Mouse (Mus musculus) ES-E14 (cell line): ENCODE measurements at regions not wholly inside any gene's neighbourhood (a gene's known extent, or its start where the extent isn't known, plus 50 kb on each side); places are given as distances from the start of the nearest gene placed in this dataset.
"Not testable (repeated sequence)": the region's sequence is repeated elsewhere in the genome, so short reads cannot be mapped to it uniquely, and the experiment has no call there.

ENCODE experiments used
- DNase-seq: peaks from one replicate; pipeline ENCODE4 v3.0.0-alpha.2; 2013; ENCODE audit warnings: low read depth, low spot score
- H3K27ac ChIP-seq: 2 replicates; pipeline ENCODE4 v1.5.1; 2012; ENCODE audit warnings: low read depth, mild to moderate bottlenecking, low read length, moderate library complexity, mixed read lengths; ENCODE audit not compliant: poor library complexity, insufficient read depth, severe bottlenecking
- H3K36me3 ChIP-seq: 2 replicates; pipeline ENCODE4 v1.6.1; 2012; ENCODE audit warnings: mild to moderate bottlenecking, low read length, moderate library complexity, mixed read lengths; ENCODE audit not compliant: control insufficient read depth, poor library complexity, insufficient read depth, severe bottlenecking
- H3K4me1 ChIP-seq, 2 experiments: fragments of 150-350 bp in 1 of 2; sonication (generic) in 1 of 2; 2 replicates each; pipeline ENCODE4 v1.6.1; 2012; ENCODE audit warnings: low read length in 2 of 2, mild to moderate bottlenecking in 1 of 2, mixed read lengths in 1 of 2; ENCODE audit not compliant: control insufficient read depth in 2 of 2, insufficient read depth in 2 of 2, poor library complexity in 1 of 2
- H3K4me3 ChIP-seq, 2 experiments: fragments of 150-350 bp in 1 of 2; sonication (generic) in 1 of 2; 2 replicates each; pipeline ENCODE4 v1.5.1; 2012; ENCODE audit warnings: low read length in 2 of 2, low read depth in 1 of 2, mild to moderate bottlenecking in 1 of 2, mixed read lengths in 1 of 2; ENCODE audit not compliant: insufficient read depth in 1 of 2, poor library complexity in 1 of 2, severe bottlenecking in 1 of 2
- H3K9ac ChIP-seq: 2 replicates; pipeline ENCODE4 v1.6.1; 2012; ENCODE audit warnings: low read depth, mild to moderate bottlenecking, low read length, mixed read lengths; ENCODE audit not compliant: poor library complexity, insufficient read depth, severe bottlenecking
- H3K9me3 ChIP-seq: fragments of 150-350 bp; sonication (generic); 2 replicates; pipeline ENCODE4 v1.6.1; 2012; ENCODE audit warnings: low read depth, mild to moderate bottlenecking, low read length; ENCODE audit not compliant: control insufficient read depth, insufficient read depth
- CHD2 ChIP-seq: IDR thresholded peaks from 2 replicates; pipeline ENCODE4 v1.6.1; 2014; ENCODE audit warnings: mild to moderate bottlenecking, low read depth, low read length, inconsistent platforms
- HCFC1 ChIP-seq: IDR thresholded peaks from 2 replicates; pipeline ENCODE4 v1.6.1; 2012; ENCODE audit warnings: low read length, inconsistent platforms, borderline replicate concordance; ENCODE audit not compliant: insufficient read depth
- MAFK ChIP-seq: IDR thresholded peaks from 2 replicates; pipeline ENCODE4 v1.6.1; 2014; ENCODE audit warnings: mild to moderate bottlenecking, low read depth, low read length, inconsistent platforms; ENCODE audit not compliant: insufficient read depth
- ZC3H11A ChIP-seq: IDR thresholded peaks from 2 replicates; pipeline ENCODE4 v1.6.1; 2012; ENCODE audit warnings: low read depth, mild to moderate bottlenecking, inconsistent platforms, low read length, borderline replicate concordance
- ZNF384 ChIP-seq: IDR thresholded peaks from 2 replicates; pipeline ENCODE4 v1.6.1; 2012; ENCODE audit warnings: low read depth, low read length, inconsistent platforms
- in situ Hi-C, 2 experiments: fragments of 600-800 bp; cut with MboI; formaldehyde crosslinking; loops; one replicate each; pipeline ENCODE4 v1.15.1; 2025; ENCODE audit warnings: low sequenced_read_pairs in 2 of 2, inconsistent platforms in 1 of 2; ENCODE audit not compliant: unreplicated experiment in 2 of 2

GRCm38 (mm10) chr16:55582906-55583305, 255.8 kb downstream of the Nfkbiz start:
- in situ Hi-C loops: no loop called here
- DNase-seq: no peak
- no peaks in the 10 kb centered on the region for H3K36me3 ChIP-seq
- H3K9me3 ChIP-seq: no peaks in the 10 kb centered on the region
- no peak overlapping the region for H3K4me3 ChIP-seq
- H3K27ac ChIP-seq: no peak overlapping the region
- TF ChIP-seq CHD2 (no peak), HCFC1 (no peak), MAFK (no peak), ZC3H11A (no peak), ZNF384 (no peak)
- H3K9ac ChIP-seq: no peak overlapping the region
- no peaks in the 10 kb centered on the region for H3K4me1 ChIP-seq

GRCm38 (mm10) chr16:55582029-55582428, 256.7 kb downstream of the Nfkbiz start:
- Histone ChIP-seq H3K4me1 (no peaks in the 10 kb centered on the region), H3K4me3 (no peak overlapping the region), H3K9me3 (no peaks in the 10 kb centered on the region), H3K27ac (no peak overlapping the region), H3K36me3 (no peaks in the 10 kb centered on the region), H3K9ac (no peak overlapping the region)
- no peak for TF ChIP-seq HCFC1
- no peak for TF ChIP-seq ZC3H11A
- in situ Hi-C loops: no loop called here
- no peak for DNase-seq

- no peaks in the 10 kb centered on the region for H3K9me3 ChIP-seq
- H3K4me3 ChIP-seq: no peak overlapping the region
- H3K9ac ChIP-seq: no peak overlapping the region
- in situ Hi-C loops: no loop called here
- no peak for DNase-seq
- H3K27ac ChIP-seq: no peak overlapping the region
- no peaks in the 10 kb centered on the region for H3K36me3 ChIP-seq
- H3K4me1 ChIP-seq: no peaks in the 10 kb centered on the region
- no peak for TF ChIP-seq HCFC1
- TF ChIP-seq MAFK: no peak
- TF ChIP-seq ZNF384: no peak
- no peak for TF ChIP-seq CHD2
- no peak for TF ChIP-seq ZC3H11A
Measured at GRCm38 (mm10) chr16:55580827-55581226, 257.9 kb downstream of the Nfkbiz start.

- H3K9ac ChIP-seq: no peak overlapping the region
- in situ Hi-C loops: no loop called here
- no peak overlapping the region for H3K4me3 ChIP-seq
- H3K9me3 ChIP-seq: no peaks in the 10 kb centered on the region
- no peak for DNase-seq
- H3K27ac ChIP-seq: no peak overlapping the region
- TF ChIP-seq ZNF384 (no peak), ZC3H11A (no peak), HCFC1 (no peak), CHD2 (no peak), MAFK (no peak)
- no peaks in the 10 kb centered on the region for H3K4me1 ChIP-seq
- H3K36me3 ChIP-seq: no peaks in the 10 kb centered on the region
Measured at GRCm38 (mm10) chr16:55578686-55579085, 260.0 kb downstream of the Nfkbiz start.

- DNase-seq, H3K4me1 ChIP-seq, H3K9me3 ChIP-seq, H3K4me3 ChIP-seq, in situ Hi-C loops, H3K27ac ChIP-seq, H3K9ac ChIP-seq, H3K36me3 ChIP-seq: not testable (repeated sequence)
Measured at GRCm38 (mm10) chr16:55575609-55576283, 263.0 kb downstream of the Nfkbiz start.
